Mouse (Mus musculus) CH12.LX (cell line): ENCODE results near the gene Tmem56. TPM values are rescaled to one million over a fixed set of nuclear protein-coding genes. Genes with fewer than 3 reads are reported as not detected.

Experiments
- DNase-seq: peaks from one replicate; pipeline ENCODE4 v3.0.0-alpha.2; 2013; ENCODE audit errors: extremely low read depth
- H3K27ac ChIP-seq: 2 replicates; pipeline ENCODE4 v1.5.1; 2012; ENCODE audit warnings: low read depth, mild to moderate bottlenecking, control low read depth, moderate library complexity; ENCODE audit not compliant: insufficient read depth
- H3K27me3 ChIP-seq: replicated peaks from 2 replicates; pipeline ENCODE3; 2012; ENCODE audit warnings: inconsistent platforms
- H3K36me3 ChIP-seq, 2 experiments: replicated peaks in 1 of 2; 2 replicates each; pipeline versions ENCODE3 to v1.6.1; 2012; ENCODE audit warnings: inconsistent platforms in 1 of 2, low read length in 1 of 2, mild to moderate bottlenecking in 1 of 2, mixed read lengths in 1 of 2, moderate library complexity in 1 of 2; ENCODE audit not compliant: control insufficient read depth in 1 of 2, insufficient read depth in 1 of 2
- H3K4me1 ChIP-seq, 2 experiments: 2 replicates each; pipeline ENCODE4 v1.6.1; 2012; ENCODE audit warnings: inconsistent platforms in 1 of 2, moderate library complexity in 1 of 2; ENCODE audit not compliant: insufficient read depth in 2 of 2, control insufficient read depth in 1 of 2
- H3K4me2 ChIP-seq: 2 replicates; pipeline ENCODE4 v1.6.1; 2012; ENCODE audit warnings: low read depth, mild to moderate bottlenecking, control low read depth; ENCODE audit not compliant: poor library complexity, insufficient read depth, severe bottlenecking
- H3K4me3 ChIP-seq, 3 experiments: fragments of 150-350 bp in 1 of 3; sonication (generic) in 1 of 3; replicated peaks in 1 of 3; 2 replicates each; pipeline versions ENCODE3 to v1.5.1; 2011 to 2012; ENCODE audit warnings: low read depth in 2 of 3, low read length in 2 of 3, mild to moderate bottlenecking in 2 of 3, moderate library complexity in 2 of 3, control low read depth in 1 of 3, improper control_type of control experiment in 1 of 3, inconsistent platforms in 1 of 3, mixed read lengths in 1 of 3; ENCODE audit not compliant: poor library complexity in 1 of 3
- H3K79me2 ChIP-seq: replicated peaks from 2 replicates; pipeline ENCODE4 v1.6.1; 2012; ENCODE audit warnings: mild to moderate bottlenecking, moderate library complexity; ENCODE audit not compliant: control insufficient read depth, poor library complexity, insufficient read depth, severe bottlenecking; ENCODE audit errors: extremely low read depth
- H3K9ac ChIP-seq: 2 replicates; pipeline ENCODE4 v1.6.1; 2012; ENCODE audit warnings: low read depth, mild to moderate bottlenecking, control low read depth, moderate library complexity; ENCODE audit not compliant: insufficient read depth
- H3K9me3 ChIP-seq: replicated peaks from 2 replicates; pipeline ENCODE3; 2012; ENCODE audit warnings: low read length, inconsistent platforms, mixed read lengths
- BHLHE40 ChIP-seq: IDR thresholded peaks from 2 replicates; pipeline ENCODE4 v1.6.1; 2011; ENCODE audit warnings: mild to moderate bottlenecking, low read depth, low read length, improper control_type of control experiment
- CTCF ChIP-seq, 2 experiments: IDR thresholded peaks in 1 of 2; conservative IDR thresholded peaks in 1 of 2; 2 replicates each; pipeline ENCODE4 v1.5.1; 2011 to 2012; ENCODE audit warnings: low read depth in 2 of 2, low read length in 2 of 2, improper control_type of control experiment in 1 of 2, inconsistent platforms in 1 of 2, mild to moderate bottlenecking in 1 of 2, moderate library complexity in 1 of 2
- E2F4 ChIP-seq: IDR thresholded peaks from 2 replicates; pipeline ENCODE4 v1.6.1; 2011; ENCODE audit warnings: low read depth, low read length, improper control_type of control experiment; ENCODE audit not compliant: insufficient replicate concordance
- ELF1 ChIP-seq: IDR thresholded peaks from 2 replicates; pipeline ENCODE4 v1.6.1; 2014; ENCODE audit warnings: low read depth, mild to moderate bottlenecking, inconsistent platforms, low read length, improper control_type of control experiment
- EP300 ChIP-seq: IDR thresholded peaks from 2 replicates; pipeline ENCODE4 v1.6.1; 2011; ENCODE audit warnings: low read length, improper control_type of control experiment
- ETS1 ChIP-seq: conservative IDR thresholded peaks from 2 replicates; pipeline ENCODE4 v1.6.1; 2012; ENCODE audit warnings: low read depth, mild to moderate bottlenecking, inconsistent platforms, low read length, improper control_type of control experiment, moderate library complexity
- HCFC1 ChIP-seq: IDR thresholded peaks from 2 replicates; pipeline ENCODE4 v1.6.1; 2012; ENCODE audit warnings: low read depth, mild to moderate bottlenecking, inconsistent platforms, low read length, improper control_type of control experiment
- JUN ChIP-seq: IDR thresholded peaks from 2 replicates; pipeline ENCODE4 v1.6.1; 2011; ENCODE audit warnings: low read depth, mild to moderate bottlenecking, low read length, improper control_type of control experiment, moderate library complexity; ENCODE audit not compliant: insufficient read depth
- JUND ChIP-seq: conservative IDR thresholded peaks from 2 replicates; pipeline ENCODE4 v1.6.1; 2011; ENCODE audit warnings: low read depth, low read length, improper control_type of control experiment
- MAFK ChIP-seq: IDR thresholded peaks from 2 replicates; pipeline ENCODE4 v1.6.1; 2011; ENCODE audit warnings: low read length, improper control_type of control experiment; ENCODE audit not compliant: insufficient replicate concordance
- MAZ ChIP-seq: IDR thresholded peaks from 2 replicates; pipeline ENCODE4 v1.6.1; 2012; ENCODE audit warnings: low read depth, mild to moderate bottlenecking, inconsistent platforms, low read length, improper control_type of control experiment, moderate library complexity
- MXI1 ChIP-seq: IDR thresholded peaks from 2 replicates; pipeline ENCODE4 v1.6.1; 2011; ENCODE audit warnings: mild to moderate bottlenecking, low read depth, low read length, improper control_type of control experiment
- MYC ChIP-seq: IDR thresholded peaks from 2 replicates; pipeline ENCODE4 v1.6.1; 2011; ENCODE audit warnings: low read depth, mild to moderate bottlenecking, improper control_type of control experiment, low read length
- NELFE ChIP-seq: IDR thresholded peaks from 2 replicates; pipeline ENCODE4 v1.6.1; 2011; ENCODE audit warnings: low read depth, low read length, improper control_type of control experiment
- NRF1 ChIP-seq: IDR thresholded peaks from 2 replicates; pipeline ENCODE4 v1.6.1; 2014; ENCODE audit warnings: low read depth, mild to moderate bottlenecking, inconsistent platforms, low read length, improper control_type of control experiment, moderate library complexity
- PAX5 ChIP-seq: IDR thresholded peaks from 2 replicates; pipeline ENCODE4 v1.6.1; 2012; ENCODE audit warnings: low read length, inconsistent platforms, mixed read lengths
- POLR2A ChIP-seq: IDR thresholded peaks from 2 replicates; pipeline ENCODE4 v1.6.1; 2011; ENCODE audit warnings: low read depth, mild to moderate bottlenecking, improper control_type of control experiment, low read length
- POLR2AphosphoS2 ChIP-seq: IDR thresholded peaks from 2 replicates; pipeline ENCODE4 v1.6.1; 2011; ENCODE audit warnings: low read depth, low read length, improper control_type of control experiment
- RCOR1 ChIP-seq: conservative IDR thresholded peaks from 2 replicates; pipeline ENCODE4 v1.6.1; 2012; ENCODE audit warnings: low read depth, mild to moderate bottlenecking, inconsistent platforms, low read length, improper control_type of control experiment
- SIN3A ChIP-seq: IDR thresholded peaks from 2 replicates; pipeline ENCODE4 v1.6.1; 2012; ENCODE audit warnings: low read length, improper control_type of control experiment, inconsistent platforms
- UBTF ChIP-seq: IDR thresholded peaks from 2 replicates; pipeline ENCODE4 v1.6.1; 2012; ENCODE audit warnings: low read depth, mild to moderate bottlenecking, inconsistent platforms, low read length, improper control_type of control experiment, moderate library complexity
- USF1 ChIP-seq: IDR thresholded peaks from 2 replicates; pipeline ENCODE4 v1.6.1; 2014; ENCODE audit warnings: low read depth, mild to moderate bottlenecking, inconsistent platforms, low read length, improper control_type of control experiment
- ZC3H11A ChIP-seq: IDR thresholded peaks from 2 replicates; pipeline ENCODE4 v1.6.1; 2012; ENCODE audit warnings: low read depth, mild to moderate bottlenecking, inconsistent platforms, low read length, improper control_type of control experiment
- ZMIZ1 ChIP-seq: IDR thresholded peaks from 2 replicates; pipeline ENCODE4 v1.6.1; 2012; ENCODE audit warnings: low read depth, mild to moderate bottlenecking, inconsistent platforms, low read length, improper control_type of control experiment
- ZNF384 ChIP-seq: IDR thresholded peaks from 2 replicates; pipeline ENCODE4 v1.6.1; 2012; ENCODE audit warnings: low read depth, low read length, improper control_type of control experiment, inconsistent platforms
- dilution Hi-C: fragments of 300-500 bp; cut with MboI; formaldehyde crosslinking; loops from 2 replicates; pipeline ENCODE4 v1.14.3; 2020; ENCODE audit warnings: low sequenced_read_pairs; ENCODE audit not compliant: extremely low pct_unique_long_range_greater_than_20kb, extremely low pct_ligation_motif_present
- in situ Hi-C: fragments of 300-500 bp; cut with MboI; formaldehyde crosslinking; loops from 3 replicates; pipeline ENCODE4 v1.14.3; 2019; ENCODE audit warnings: low sequenced_read_pairs, low pct_ligation_motif_present, low pct_unique_long_range_greater_than_20kb, mixed read lengths
- polyA plus RNA-seq: library from polyadenylated mRNA; unstranded; fragments of >175 nt; gene quantifications from 2 replicates; pipeline ENCODE4 v1.2.1, GENCODE M21; 2012; ENCODE audit warnings: low read depth; ENCODE audit not compliant: insufficient read length
- total RNA-seq, 2 experiments: library from RNA; depleted of rRNA; stranded (reverse); fragments of 300-350 nt in 1 of 2; fragments of >200 nt in 1 of 2; gene quantifications; 2 replicates each; pipeline ENCODE4 v1.2.3; 2012 to 2014

Gene Tmem56
- total and polyA plus RNA-seq, 3 experiments = not detected

DNA sequence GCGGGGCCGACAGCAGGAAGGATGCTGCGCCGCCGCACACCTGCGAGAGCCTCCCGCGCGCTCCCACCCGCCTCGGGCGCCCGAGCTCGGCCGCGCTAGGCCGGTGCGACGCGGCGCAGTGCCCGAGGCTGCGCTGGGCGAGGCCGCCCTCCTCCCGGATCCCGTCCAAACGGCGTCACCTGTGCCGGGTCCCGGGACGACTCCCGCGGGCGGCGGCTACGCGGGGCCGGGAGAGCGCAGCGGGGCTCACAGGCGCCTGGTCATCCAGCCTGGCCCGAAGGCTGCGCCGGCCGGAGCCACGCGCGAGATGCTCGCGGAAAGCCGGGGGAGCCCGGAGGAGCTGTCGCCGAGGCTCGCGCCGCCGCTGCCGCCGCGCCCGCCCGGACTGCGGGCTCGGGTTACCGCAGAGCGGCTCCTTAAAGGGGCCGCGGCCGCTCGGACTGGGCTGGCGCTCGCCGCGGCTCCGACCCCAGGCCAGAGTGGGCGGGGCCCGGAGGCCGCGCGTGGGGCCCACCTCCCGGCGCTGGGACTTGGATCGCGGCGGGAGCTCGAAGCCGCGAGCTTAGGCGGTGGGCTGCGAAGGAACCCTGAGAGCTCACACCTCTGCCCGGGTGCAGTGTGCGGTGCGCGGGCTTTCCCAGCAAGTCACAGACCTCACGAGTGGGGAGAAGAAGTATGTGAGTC, 20.2 kb downstream of the Tmem56 start:
- Histone ChIP-seq H3K4me2 (no peak overlapping the region), H3K27me3 (no peaks in the 10 kb centered on the region), H3K27ac (no peak overlapping the region), H3K36me3 (no peaks in the 10 kb centered on the region), H3K4me3 (no peak overlapping the region), H3K9me3 (peaks cover 10% of the 10 kb centered on the region), H3K4me1 (no peaks in the 10 kb centered on the region), H3K79me2 (no peaks in the 10 kb centered on the region), H3K9ac (no peak overlapping the region)
- TF ChIP-seq MAZ = no peak
- TF ChIP-seq CTCF (conservative IDR thresholded peaks at IDR 0.05 in 1 of 2, IDR thresholded peaks at IDR 0.05 in 1 of 2; ENCODE audit: low read depth in 2 of 2, low read length in 2 of 2) = no peak
- no peak for TF ChIP-seq E2F4
- TF ChIP-seq HCFC1 = no peak
- TF ChIP-seq ZNF384 = no peak
- no peak for TF ChIP-seq BHLHE40
- no peak for TF ChIP-seq ETS1
- no peak for TF ChIP-seq POLR2AphosphoS2
- TF ChIP-seq MXI1 = no peak
- TF ChIP-seq ZMIZ1 = no peak
- no peak for TF ChIP-seq NELFE
- TF ChIP-seq POLR2A = no peak
- no peak for TF ChIP-seq NRF1
- TF ChIP-seq MYC = no peak
- TF ChIP-seq SIN3A = no peak
- no peak for TF ChIP-seq RCOR1
- no peak for TF ChIP-seq ELF1
- in situ Hi-C loops = no loop called here
- dilution Hi-C loops = no loop called here
- DNase-seq = no peak

DNA sequence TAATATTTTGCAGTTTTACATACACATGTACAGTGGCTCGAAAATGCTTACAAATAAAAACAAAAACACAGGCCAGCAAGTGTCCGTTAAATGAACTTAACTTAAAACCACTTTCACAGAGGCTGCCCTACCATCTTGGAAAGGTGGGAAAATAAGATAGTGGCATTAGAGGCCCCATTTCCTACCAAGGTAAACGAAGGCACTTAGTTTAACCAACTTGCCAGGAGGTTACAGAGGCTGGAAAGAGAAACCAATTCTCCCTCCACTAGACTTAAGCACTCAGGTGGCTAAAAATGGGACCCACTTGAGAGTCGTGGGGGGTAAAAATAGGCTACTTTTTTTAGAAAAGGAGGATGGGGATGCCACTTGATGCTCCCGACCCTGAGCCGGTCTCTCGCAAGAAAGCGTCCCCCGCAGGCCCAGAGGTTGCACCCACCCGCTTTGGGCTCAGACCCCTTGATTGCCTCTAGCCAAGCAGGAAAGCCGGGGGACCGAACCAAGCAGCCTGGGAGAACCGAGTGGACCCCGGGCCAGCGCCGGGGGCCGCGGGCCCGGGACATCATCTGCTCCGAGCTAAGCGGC, 20.9 kb downstream of the Tmem56 start:
- Histone ChIP-seq H3K27ac (no peak overlapping the region), H3K9ac (no peak overlapping the region), H3K79me2 (no peaks in the 10 kb centered on the region), H3K9me3 (peaks cover 10% of the 10 kb centered on the region), H3K36me3 (no peaks in the 10 kb centered on the region), H3K4me1 (no peaks in the 10 kb centered on the region), H3K4me2 (no peak overlapping the region), H3K27me3 (no peaks in the 10 kb centered on the region), H3K4me3 (no peak overlapping the region)
- DNase-seq = no peak
- TF ChIP-seq USF1 (no peak), EP300 (no peak), MAFK (no peak), ZC3H11A (no peak), JUN (no peak), MYC (no peak), SIN3A (no peak), PAX5 (no peak), UBTF (no peak), BHLHE40 (no peak), ELF1 (no peak), JUND (no peak), RCOR1 (no peak), MXI1 (no peak)
- dilution Hi-C loops = no loop called here
- in situ Hi-C loops = no loop called here
